Mouse (Mus musculus) naive thymus-derived CD4-positive, alpha-beta T cell, adult 2 months (primary cell): ENCODE results near the gene Kcnab1.

Source experiments
- DNase-seq: peaks from one replicate; pipeline ENCODE4 v3.0.0-alpha.2; 2011; ENCODE audit warnings: low read depth

Kcnab1 gene

DNA sequence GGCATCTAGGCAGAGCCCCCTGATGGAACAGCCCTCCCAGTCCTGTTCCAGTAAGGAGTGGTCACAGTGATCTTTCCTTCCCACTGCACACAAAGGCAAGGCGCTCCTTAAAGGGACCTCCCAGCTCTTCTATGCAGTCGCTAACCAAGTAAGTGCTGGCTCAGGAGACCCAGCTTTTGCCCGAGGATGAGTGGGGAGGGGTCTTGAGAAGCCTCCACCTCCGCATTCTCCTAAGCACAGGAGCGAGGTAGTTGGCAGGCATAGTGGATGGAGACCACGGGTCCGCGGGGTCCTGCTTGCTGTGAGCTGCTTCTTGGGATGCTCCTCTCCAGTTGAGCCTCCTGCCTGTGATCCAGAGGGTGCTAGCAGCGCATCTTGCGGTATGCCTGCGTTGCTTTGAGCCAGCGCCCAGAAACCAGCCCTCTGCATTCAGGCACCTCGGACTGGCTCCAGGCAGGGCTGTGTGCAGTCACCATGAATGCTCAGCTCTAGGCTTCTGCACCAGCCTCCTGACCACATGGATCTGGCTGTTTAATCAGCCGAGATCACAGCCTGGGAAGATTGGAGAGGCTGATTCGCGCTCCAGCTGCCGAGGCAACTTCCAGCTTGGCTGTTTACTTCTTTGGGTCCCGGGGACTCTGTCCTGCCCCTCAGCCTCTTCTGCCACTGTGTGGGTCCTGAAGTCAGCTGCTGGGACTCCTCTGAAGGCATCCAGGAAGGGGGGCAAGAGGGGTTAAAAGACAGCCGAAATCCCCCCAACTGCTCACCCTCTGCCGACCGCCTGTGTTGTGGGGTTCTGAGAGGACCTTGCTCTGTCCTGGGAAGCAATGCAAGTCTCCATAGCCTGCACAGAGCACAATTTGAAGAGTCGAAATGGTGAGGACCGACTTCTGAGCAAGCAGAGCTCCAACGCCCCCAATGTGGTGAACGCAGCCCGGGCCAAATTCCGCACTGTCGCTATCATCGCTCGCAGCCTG, at the start of gene Kcnab1:
TSS of gene Kcnab1 (plus strand) at position 440 of the 977 bp plus-strand sequence.
- DNase-seq: no peak

DNA sequence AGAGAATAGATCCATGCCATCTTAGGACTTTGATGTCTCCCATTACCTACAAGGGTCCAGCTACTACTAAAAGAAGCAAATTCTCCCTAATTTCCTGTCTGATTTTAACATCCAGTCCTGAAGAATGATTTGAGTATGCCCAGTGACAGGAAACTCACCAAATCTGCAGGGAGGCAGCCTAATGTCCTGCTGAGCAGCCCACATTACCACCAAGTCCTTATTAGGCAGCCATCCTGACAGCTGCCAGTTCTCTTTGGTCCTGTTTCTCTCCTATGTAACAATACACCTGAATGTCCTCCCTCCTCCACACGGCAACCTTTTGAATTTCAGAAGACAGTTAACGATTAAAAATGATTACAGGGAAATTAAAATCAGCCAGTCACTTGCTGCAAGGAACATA, 20.9 kb upstream of the Kcnab1 start:
- DNase-seq: no peak

DNA sequence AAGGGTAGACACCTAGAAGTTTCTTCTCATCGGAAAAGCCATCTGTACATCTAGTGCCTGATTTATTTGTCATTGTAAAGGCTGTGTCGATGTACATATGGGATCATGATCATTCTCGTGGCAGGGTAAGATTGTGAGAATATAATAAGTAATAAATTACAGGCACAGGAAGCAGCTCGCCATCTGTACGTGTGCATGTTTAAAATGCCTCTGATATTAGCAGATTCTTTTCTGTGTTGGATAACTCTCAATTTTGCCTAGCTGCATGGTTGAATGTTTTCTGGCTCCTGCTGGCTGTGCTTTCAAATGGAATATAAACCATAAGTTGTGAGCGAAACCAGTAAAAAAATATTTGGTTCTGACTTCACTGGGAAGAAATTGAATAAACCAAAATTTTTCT, 5.1 kb upstream of the Kcnab1 start:
- DNase-seq: no peak

DNA sequence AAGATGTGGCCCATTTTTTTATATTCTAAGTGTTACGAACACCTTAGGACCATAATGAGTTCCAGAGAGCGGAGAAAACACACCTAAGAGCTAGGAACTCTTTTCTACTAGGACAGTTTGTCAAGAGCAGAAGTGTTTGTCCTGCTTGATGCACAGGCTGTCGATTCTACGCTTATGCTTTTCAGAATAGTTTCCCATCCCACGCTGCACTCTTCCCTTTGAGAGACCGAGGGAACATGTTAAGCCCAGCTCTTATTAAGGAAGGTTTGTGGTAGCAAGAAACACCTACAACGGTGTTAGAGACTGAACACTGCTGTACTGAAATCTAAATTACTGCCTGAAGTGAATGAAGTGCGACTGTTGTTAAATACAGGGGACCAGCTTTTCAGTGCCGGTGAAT, 1.0 kb downstream of the Kcnab1 start:
- DNase-seq: no peak

DNA sequence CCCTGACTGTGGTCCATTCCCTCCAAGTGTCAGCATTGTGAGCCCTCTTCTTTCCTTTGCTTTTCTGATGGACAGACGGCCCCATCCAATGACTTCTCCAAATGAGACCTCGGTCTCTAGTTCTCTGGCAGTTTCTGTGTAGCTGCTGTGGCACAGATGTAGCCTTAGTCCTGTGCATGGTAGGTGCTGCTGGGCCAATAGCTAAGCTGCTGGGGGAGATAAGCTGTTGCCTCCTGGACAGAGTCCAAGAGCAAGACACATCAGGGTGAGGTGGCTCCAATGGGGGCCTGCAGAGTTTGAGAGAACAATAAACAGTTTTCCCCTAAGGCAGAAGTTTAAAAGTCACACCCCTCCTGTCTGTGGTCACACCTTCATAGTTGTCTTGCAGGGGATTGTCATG, 2.0 kb downstream of the Kcnab1 start:
- no peak for DNase-seq

DNA sequence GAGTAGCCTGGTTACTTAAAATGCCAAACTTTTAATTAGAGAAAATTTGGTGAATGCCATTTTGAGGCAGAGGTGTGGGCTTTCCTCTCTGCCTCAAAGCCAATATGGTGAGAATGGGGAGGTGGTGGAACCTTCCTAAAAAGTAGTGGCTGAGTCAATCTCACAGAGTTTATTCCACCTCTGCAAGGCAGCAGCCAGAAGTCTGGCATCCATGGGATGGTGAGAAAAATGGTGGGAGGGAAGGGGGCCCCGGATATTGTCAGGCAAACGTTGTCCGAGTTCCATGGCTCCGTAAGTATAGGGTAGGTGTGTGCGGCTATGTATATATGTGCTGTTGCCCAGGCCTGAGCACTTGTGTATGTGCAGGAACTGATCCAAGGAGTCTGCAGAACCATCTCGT, 6.0 kb downstream of the Kcnab1 start:
- DNase-seq: no peak

GRCm38 (mm10) chr3:65116958-65117357, 7.8 kb downstream of the Kcnab1 start:
- no peak for DNase-seq

DNA sequence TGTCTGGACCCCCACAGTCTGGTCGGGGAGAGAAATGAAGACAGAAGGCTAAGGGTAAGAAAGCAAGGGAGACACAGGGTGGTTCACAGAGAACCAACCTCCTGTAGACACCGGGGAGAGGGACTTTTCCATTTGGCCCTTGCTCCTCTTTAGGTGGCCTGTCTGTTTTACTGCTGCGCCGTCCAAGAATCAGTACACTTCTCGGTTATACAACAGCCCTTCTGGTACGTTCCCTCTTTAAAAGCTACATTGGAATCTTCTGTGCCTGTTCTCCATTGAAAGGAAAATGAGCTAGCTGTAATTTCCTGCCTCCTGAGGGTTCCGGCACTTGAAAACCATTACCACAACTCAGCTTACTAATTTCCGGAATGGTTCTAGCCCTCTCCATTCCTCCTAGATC, 8.2 kb downstream of the Kcnab1 start:
- DNase-seq: no peak

DNA sequence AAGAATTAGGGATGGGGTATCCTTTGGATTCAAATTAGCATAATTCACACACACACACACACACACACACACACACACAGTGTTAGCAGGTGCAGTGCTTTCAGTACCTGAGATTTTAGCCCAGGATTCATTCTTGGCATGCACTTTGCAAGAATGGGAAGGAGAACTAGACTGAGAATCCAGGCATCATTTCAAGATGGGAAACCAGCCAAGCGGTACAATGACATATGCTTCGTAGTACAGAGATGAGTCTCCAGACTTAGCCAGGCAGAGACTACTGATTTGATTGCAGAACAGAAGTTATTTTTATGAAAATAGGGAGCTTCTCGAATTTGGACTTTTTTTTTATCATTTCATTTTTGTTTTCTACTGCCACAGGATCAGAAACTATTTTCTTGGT, 15.8 kb downstream of the Kcnab1 start:
- no peak for DNase-seq

DNA sequence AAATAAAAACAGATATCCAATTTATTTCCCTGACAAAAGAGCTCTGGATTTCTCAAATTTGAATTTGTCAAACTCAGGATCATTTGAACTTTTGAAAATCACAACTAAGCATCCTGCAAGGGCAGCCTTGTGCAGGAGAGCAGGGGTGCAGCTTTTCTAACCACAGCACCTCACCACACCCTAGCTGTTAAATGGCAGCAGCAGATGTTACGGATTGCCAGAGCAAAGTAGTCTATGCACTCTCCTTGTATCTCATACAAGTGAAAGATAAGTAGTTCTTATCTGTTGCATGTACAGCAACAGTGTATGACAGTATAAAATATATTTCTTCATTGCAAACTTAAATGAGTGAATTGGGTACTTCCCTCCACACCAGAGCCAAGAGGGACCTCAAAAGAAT, 20.4 kb downstream of the Kcnab1 start:
- no peak for DNase-seq

DNA sequence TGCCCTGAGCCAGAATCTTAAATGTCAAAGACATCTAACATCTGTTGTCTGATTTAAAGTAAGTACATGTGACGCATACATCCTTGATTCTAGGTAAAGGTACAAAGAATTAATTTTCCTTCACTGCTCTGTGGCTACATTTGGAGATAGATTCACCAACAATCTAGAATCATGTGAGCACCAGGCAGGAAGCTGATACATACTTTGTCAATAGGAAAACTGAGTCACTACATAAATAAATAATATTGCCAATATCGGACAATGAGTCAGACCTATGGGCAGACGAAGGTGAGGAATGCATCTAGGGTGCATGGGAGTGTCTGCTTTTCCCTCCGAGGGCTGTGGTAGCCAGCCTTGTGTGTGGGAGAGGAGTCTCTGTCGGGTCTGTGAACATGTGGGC, 25.7 kb downstream of the Kcnab1 start:
- DNase-seq: no peak

- no peak for DNase-seq
Measured at GRCm38 (mm10) chr3:65136897-65137296, 27.7 kb downstream of the Kcnab1 start.

GRCm38 (mm10) chr3:65138739-65139138, 29.6 kb downstream of the Kcnab1 start:
- DNase-seq: no peak

DNA sequence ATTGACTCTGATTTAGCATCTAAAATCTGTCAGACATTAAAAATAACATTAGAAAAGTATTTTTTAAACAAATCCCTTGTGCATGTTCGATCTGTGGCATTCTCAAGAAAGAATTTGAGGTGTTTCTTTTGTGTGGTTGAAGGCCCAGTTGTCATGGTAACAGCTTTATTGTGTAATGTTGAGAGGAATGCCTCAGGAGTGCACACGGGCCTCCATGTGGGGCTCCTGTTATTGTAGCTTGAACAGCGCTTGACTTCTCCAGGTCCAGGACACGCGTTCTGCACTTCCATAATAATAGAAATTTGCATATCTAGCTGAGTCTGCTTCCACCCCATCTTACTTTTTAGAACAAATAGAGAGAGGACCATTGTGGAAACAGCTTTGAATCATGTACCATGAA, 36.0 kb downstream of the Kcnab1 start:
- no peak for DNase-seq

- DNase-seq: no peak
Measured at GRCm38 (mm10) chr3:65151808-65152207, 42.6 kb downstream of the Kcnab1 start.

GRCm38 (mm10) chr3:65172964-65173363, 63.8 kb downstream of the Kcnab1 start:
- DNase-seq: no peak

DNA sequence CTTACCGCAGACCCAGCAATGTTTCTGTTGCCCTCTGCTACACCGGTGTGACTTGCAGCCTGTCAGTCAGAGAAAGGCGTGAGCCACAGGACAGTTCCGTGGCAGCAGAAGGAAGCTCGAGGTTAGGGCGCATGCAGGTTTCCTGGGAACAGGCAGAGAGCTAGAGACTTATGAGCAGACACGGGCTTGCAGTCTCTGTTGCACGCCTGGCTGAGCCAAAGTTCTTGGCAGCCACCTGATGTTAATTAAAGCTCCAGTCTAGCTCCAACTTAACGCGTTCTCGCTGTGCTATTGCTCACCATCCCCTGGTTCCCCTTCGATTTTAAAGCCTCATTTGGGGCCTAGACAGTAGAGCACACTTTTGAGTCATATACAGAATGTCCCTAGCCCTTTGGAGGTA, 65.4 kb downstream of the Kcnab1 start:
- no peak for DNase-seq

GRCm38 (mm10) chr3:65175819-65176218, 66.6 kb downstream of the Kcnab1 start:
- DNase-seq: no peak

GRCm38 (mm10) chr3:65176846-65177245, 67.7 kb downstream of the Kcnab1 start:
- DNase-seq: no peak

DNA sequence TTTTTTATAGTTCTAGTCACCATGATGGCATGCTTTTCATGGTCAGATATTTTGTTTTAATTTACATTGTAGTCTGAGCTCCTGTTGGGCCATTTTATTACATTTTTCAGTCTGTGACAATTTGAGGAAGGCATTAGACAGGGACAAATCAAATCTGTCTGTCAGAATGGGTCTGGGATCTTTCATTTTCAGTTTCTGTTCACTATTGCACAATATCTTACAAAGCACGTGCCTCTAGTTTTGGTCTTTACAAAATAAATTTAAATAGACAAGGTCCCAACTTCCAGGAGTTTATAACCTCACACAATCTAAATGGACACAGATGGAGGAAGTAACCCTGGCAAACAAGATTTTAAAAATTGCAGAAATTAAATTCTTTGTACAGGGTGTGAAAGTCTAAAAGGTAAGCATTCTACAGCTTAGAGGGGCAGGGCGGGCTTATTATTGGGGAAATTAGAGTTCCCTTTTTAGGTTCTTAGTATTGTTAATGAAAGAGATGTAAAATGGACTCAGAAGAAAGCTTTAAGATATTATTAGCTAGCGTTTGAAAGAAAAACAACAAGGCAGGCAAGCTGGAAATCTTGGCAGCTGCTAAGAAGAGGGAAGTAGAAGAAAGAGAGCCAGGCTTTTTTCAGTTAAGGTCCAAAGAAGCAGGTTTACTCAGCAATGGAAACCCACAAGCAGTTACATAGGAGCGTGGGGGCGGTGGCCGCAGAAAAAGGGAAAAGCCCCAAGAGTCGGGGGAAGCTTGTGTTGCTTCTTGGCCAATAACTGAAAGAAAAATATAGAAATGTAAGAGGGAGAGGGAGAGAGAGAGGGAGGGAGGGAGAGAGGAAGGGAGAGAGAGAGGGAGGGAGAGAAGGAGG, 78.9 kb downstream of the Kcnab1 start:
- no peak for DNase-seq

DNA sequence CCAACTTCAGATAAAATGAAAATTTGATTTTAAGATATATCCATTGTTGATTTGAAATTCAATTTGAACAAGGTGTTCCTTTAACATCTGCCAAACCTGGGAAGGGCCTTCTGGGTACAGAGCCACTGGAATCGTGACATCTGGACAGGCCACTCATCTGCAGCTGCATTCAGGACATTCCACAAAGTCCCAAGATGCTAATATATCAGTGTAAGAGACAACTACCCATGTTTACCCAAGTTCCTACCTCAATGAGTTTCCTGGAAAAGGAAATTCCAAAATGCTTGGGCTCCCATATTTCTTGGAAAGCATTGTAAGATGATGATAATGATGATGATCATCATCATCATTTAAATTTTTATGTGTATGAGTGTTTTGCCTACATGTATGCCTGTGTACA, 91.4 kb downstream of the Kcnab1 start:
- DNase-seq: no peak

DNA sequence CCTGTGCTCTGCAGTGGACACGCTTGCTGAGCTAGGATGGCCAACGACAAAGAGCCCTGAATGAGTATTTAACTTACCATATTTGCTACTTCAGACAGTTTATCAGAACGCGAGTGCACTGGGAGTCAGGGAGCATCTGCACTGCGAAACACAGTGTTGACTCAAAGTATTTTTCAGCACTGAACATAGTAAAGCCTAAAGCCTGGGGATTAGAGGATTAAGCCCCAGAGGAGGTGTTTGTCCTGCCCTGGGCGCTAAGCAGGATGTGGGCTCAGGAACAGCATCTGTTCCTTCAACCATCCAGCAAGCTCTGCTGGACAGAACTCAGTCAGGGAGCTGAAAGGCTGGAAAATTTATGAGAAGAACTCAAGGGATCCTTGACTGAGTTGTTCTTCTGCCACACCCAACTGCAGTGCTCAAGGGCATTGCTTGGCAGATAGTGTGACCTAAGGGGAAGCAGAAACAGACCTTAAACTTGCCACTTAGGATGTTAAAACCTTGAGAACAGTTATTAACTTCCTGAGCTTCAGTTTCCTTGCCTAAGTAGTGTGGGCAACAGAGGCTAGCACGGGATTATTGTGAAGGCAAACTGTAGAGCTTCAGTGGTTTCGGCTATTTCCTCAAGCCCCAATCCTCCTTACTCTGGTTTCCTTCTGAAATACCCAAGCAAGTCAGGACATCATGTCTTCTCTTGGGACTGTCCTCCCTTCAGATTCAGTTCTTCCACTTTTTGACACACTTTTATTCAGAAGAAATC, 94.4 kb downstream of the Kcnab1 start:
- no peak for DNase-seq
